Mouse (Mus musculus) intestine, embryonic 16.5 days (tissue): ENCODE data around the gene Trak2. TPM values are rescaled to one million over a fixed set of nuclear protein-coding genes. Genes with fewer than 3 reads are reported as not detected.
"Not testable (repeated sequence)": the region's sequence is repeated elsewhere in the genome, so short reads cannot be mapped to it uniquely, and the experiment has no call there.

Experiments
- ATAC-seq: fragments of 200-750 bp; cut with Nextera tagmentation; 2 replicates; pipeline ENCODE4 v1.8.0; 2017; ENCODE audit warnings: moderate TSS enrichment, moderate library complexity
- H3K27ac ChIP-seq: fragments of 300-500 bp; sonication (generic); 2 replicates; pipeline ENCODE4 v1.5.1; 2014; ENCODE audit warnings: mild to moderate bottlenecking, low read length
- H3K27me3 ChIP-seq: fragments of 300-500 bp; sonication (generic); replicated peaks from 2 replicates; pipeline ENCODE4 v1.6.1; 2014; ENCODE audit warnings: low read length, control low read depth, mixed read lengths; ENCODE audit not compliant: control insufficient read depth, insufficient read depth
- H3K36me3 ChIP-seq: fragments of 300-500 bp; sonication (generic); 2 replicates; pipeline ENCODE4 v1.6.1; 2014; ENCODE audit warnings: low read length, control low read depth; ENCODE audit not compliant: control insufficient read depth, insufficient read depth
- H3K4me1 ChIP-seq: fragments of 300-500 bp; sonication (generic); 2 replicates; pipeline ENCODE4 v1.6.1; 2014; ENCODE audit warnings: low read length, control low read depth, mixed read lengths; ENCODE audit not compliant: control insufficient read depth, insufficient read depth
- H3K4me2 ChIP-seq: fragments of 300-500 bp; sonication (generic); 2 replicates; pipeline ENCODE4 v1.6.1; 2014; ENCODE audit warnings: low read depth, low read length, control low read depth
- H3K4me3 ChIP-seq: fragments of 300-500 bp; sonication (generic); 2 replicates; pipeline ENCODE4 v1.5.1; 2014; ENCODE audit warnings: mild to moderate bottlenecking, low read length
- H3K9ac ChIP-seq: fragments of 300-500 bp; sonication (generic); 2 replicates; pipeline ENCODE4 v1.6.1; 2014; ENCODE audit warnings: low read depth, low read length
- H3K9me3 ChIP-seq: fragments of 300-500 bp; sonication (generic); 2 replicates; pipeline ENCODE4 v1.6.1; 2016; ENCODE audit warnings: low read length, control low read depth; ENCODE audit not compliant: control insufficient read depth
- WGBS: fragments of 180-500 bp; shearing (Covaris S2); extraction: QIAGEN DNeasy Blood & Tissue Kit; methylation state at CpG from one replicate; pipeline ENCODE4 v1.1.7; 2014; 5-methylcytosine and 5-hydroxymethylcytosine counted together
- polyA plus RNA-seq: library from polyadenylated mRNA; unstranded; fragments of >200 nt; fragmentation: Nextera tagmentation; extraction: Ambion mirVana; gene quantifications from 2 replicates; pipeline ENCODE4 v1.2.1, GENCODE M21; 2015

The Trak2 gene
- polyA plus RNA-seq, 1 experiment from 2014 or later = 9.1 TPM

DNA sequence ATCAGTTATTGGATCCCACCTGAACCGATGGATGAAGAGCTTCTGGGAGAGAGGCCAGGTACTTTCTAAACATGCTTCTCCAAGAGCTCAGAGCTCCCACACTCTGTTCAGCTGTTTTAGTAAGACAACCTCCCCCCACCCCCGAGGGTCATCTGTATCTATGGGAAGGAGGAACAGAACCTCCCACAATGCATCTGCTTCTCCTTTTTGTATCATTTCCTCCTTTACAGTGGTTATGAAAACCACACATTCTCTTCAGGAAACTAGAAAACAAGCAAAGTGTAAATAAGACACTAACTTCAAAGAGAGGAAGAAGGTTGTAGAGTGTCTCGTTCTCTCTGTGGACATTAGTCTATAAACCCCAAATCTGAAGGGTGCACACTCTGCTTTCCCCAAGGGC lies 112.6 kb downstream of the Trak2 start:
- H3K4me2 ChIP-seq, H3K27ac ChIP-seq, H3K4me3 ChIP-seq, H3K27me3 ChIP-seq, H3K9me3 ChIP-seq, H3K9ac ChIP-seq, H3K36me3 ChIP-seq, H3K4me1 ChIP-seq: not testable (repeated sequence)
- 70% methylated on average over 3 of the region's 3 CpGs for WGBS
- ATAC-seq = peak; percentile 11; the same call in 1 of the 2 replicates

DNA sequence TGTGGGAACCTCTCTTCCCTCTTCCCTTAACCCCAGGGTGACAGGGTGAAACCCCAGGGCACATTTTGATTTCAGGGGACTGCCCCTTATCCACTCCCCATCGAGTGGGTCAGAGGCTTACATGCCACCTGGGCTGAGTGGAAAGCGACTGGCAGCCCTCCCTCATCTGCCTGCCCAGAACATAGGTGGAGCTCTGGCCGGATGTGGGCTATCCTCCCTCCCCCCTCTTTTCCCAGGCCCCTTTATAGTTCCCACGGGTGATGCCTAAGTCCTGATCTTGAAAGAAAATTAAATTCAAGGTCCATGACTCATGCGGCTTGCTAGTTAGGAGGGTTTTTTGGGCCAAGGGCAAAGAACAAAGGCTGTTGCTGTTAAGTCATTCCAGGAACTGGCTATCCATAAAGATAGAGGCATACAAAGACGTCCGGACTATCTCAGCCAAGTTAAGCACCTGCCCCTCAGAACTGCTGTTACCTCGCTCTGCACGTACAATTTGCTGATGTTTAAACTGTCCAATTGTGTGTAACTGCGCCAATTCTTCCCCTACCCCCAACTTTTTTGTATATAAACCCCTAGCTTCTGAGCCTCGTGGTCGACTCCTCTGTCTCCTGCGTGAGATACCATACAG lies 113.4 kb downstream of the Trak2 start:
- ATAC-seq = peak; percentile 95
- not testable (repeated sequence) for H3K4me2 ChIP-seq
- H3K27ac ChIP-seq = peak overlapping the region; percentile 63

DNA sequence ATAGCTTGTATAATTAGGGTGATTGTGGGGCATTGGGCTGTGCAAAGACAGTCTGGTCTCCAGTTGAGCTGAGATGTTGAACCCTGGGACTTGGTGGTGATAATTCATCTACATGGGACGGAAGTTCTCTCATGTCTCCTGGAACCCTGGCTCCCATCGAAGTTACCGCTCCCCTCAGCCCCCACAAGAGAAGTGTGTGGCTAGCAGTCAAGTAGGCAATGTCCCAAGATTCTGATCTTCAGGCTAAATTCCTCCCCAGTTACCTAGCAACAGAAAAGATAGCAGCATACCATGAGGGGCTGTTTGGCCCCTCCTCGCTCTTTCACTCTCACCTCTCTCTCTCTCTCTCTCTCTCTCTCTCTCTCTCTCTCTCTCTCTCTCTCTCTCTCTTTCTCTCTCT lies 114.1 kb downstream of the Trak2 start:
- H3K9ac ChIP-seq, ATAC-seq, H3K4me1 ChIP-seq, H3K36me3 ChIP-seq, H3K27ac ChIP-seq, H3K27me3 ChIP-seq, H3K9me3 ChIP-seq, H3K4me2 ChIP-seq, H3K4me3 ChIP-seq: not testable (repeated sequence)
- WGBS = 63% methylated on average over 4 of the region's 4 CpGs

More for the DNA sequence above, 113.4 kb downstream of the Trak2 start:
- H3K27me3 ChIP-seq, H3K4me3 ChIP-seq, H3K36me3 ChIP-seq, H3K4me1 ChIP-seq, H3K9ac ChIP-seq, H3K9me3 ChIP-seq: not testable (repeated sequence)
- 55% methylated on average over 13 of the region's 13 CpGs for WGBS

DNA sequence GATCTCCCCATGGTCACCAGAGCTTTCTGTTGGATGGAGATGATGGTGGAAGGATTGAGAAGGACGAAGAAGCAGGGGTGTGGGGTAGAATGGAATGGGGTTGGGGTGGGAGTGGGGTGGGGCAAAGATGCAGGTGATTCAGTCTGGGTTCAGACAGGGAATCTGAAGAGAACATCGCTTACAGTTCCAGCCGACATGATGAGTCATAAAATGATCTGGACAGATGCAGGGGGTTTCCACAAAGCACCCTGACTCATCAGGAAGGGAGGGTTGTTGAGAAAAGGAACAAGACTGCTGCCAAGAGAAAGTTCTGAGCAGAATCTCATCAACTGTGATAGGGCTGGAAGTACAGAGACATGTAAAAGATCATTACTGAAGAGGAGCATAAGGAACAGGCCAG lies 116.4 kb downstream of the Trak2 start:
- not testable (repeated sequence) for H3K9me3 ChIP-seq, H3K36me3 ChIP-seq, H3K9ac ChIP-seq, H3K4me1 ChIP-seq, H3K4me2 ChIP-seq, H3K4me3 ChIP-seq, H3K27ac ChIP-seq, ATAC-seq, H3K27me3 ChIP-seq
- 70% methylated on average over 3 of the region's 3 CpGs for WGBS

Other genes with a start within 250 kb of the Trak2 start
- gene Casp8, start 178.1 kb downstream of the Trak2 start, polyA plus RNA-seq = 54.3 and 56.4 TPM in 2 replicates
- 21.9 and 22.8 TPM in 2 replicates for gene Stradb, start 92 bp upstream of the Trak2 start, polyA plus RNA-seq
- gene C2cd6, start 121.5 kb upstream of the Trak2 start, polyA plus RNA-seq = not detected in 2 replicates
- 30.8 and 34.0 TPM in 2 replicates for gene Tmem237, start 147.0 kb upstream of the Trak2 start, polyA plus RNA-seq
- 0.72 and 0.77 TPM in 2 replicates for gene Mpp4, start 190.0 kb upstream of the Trak2 start, polyA plus RNA-seq